Mouse (Mus musculus) myocyte (in vitro differentiated cells): ENCODE data around the gene Sys1. TPM values are rescaled to one million over a fixed set of nuclear protein-coding genes. Genes with fewer than 3 reads are reported as not detected.

Experiments
- H3K27me3 ChIP-seq: one replicate; pipeline ENCODE4 v1.6.1; 2011; ENCODE audit not compliant: control insufficient read depth, insufficient read depth, insufficient read length
- H3K36me3 ChIP-seq: one replicate; pipeline ENCODE4 v1.6.1; 2011; ENCODE audit not compliant: control insufficient read depth, insufficient read depth
- H3K4me2 ChIP-seq: one replicate; pipeline ENCODE4 v1.6.1; 2011; ENCODE audit warnings: low read depth, control low read depth
- H3K4me3 ChIP-seq: one replicate; pipeline ENCODE4 v1.5.1; 2011; ENCODE audit warnings: mild to moderate bottlenecking, control low read depth, moderate library complexity
- H3K79me2 ChIP-seq: one replicate; pipeline ENCODE4 v1.6.1; 2011; ENCODE audit not compliant: control insufficient read depth, insufficient read depth
- H3ac ChIP-seq: one replicate; pipeline ENCODE4 v1.6.1; 2011; ENCODE audit not compliant: control insufficient read depth, insufficient read length
- CEBPB ChIP-seq: IDR thresholded peaks from 2 replicates; pipeline ENCODE4 v1.6.1; 2011; ENCODE audit warnings: mild to moderate bottlenecking, moderate library complexity; ENCODE audit not compliant: poor library complexity, insufficient read depth, severe bottlenecking
- E2F4 ChIP-seq: IDR thresholded peaks from one replicate; pipeline ENCODE4 v1.6.1; 2011; ENCODE audit warnings: mild to moderate bottlenecking, control low read depth, moderate library complexity; ENCODE audit not compliant: insufficient read depth
- MAX ChIP-seq: IDR thresholded peaks from one replicate; pipeline ENCODE4 v1.6.1; 2011; ENCODE audit warnings: low read depth, mild to moderate bottlenecking, control low read depth
- MYOD1 ChIP-seq, 3 experiments: IDR thresholded peaks; one replicate each; pipeline ENCODE4 v1.6.1; 2011; ENCODE audit warnings: control low read depth in 2 of 3, low read depth in 2 of 3, mild to moderate bottlenecking in 2 of 3, moderate library complexity in 1 of 3; ENCODE audit not compliant: insufficient read length in 2 of 3, control insufficient read depth in 1 of 3
- MYOG ChIP-seq, 3 experiments: IDR thresholded peaks; one replicate each; pipeline ENCODE4 v1.6.1; 2011; ENCODE audit warnings: control low read depth in 2 of 3, low read depth in 2 of 3, mild to moderate bottlenecking in 2 of 3; ENCODE audit not compliant: insufficient read length in 2 of 3, control insufficient read depth in 1 of 3, insufficient read depth in 1 of 3
- POLR2A ChIP-seq: IDR thresholded peaks from one replicate; pipeline ENCODE4 v1.6.1; 2011; ENCODE audit warnings: low read depth, mild to moderate bottlenecking, control low read depth, moderate library complexity; ENCODE audit not compliant: insufficient read length
- POLR2AphosphoS2 ChIP-seq: IDR thresholded peaks from one replicate; pipeline ENCODE4 v1.6.1; 2011; ENCODE audit warnings: low read depth, control low read depth; ENCODE audit not compliant: insufficient read length
- REST ChIP-seq: IDR thresholded peaks from one replicate; pipeline ENCODE4 v1.6.1; 2011; ENCODE audit warnings: mild to moderate bottlenecking, control low read depth, moderate library complexity; ENCODE audit not compliant: insufficient read depth, insufficient read length
- SRF ChIP-seq: IDR thresholded peaks from one replicate; pipeline ENCODE4 v1.6.1; 2011; ENCODE audit warnings: low read depth; ENCODE audit not compliant: control insufficient read depth, insufficient read length
- TCF12 ChIP-seq: IDR thresholded peaks from one replicate; pipeline ENCODE4 v1.6.1; 2011; ENCODE audit warnings: mild to moderate bottlenecking, control low read depth; ENCODE audit not compliant: poor library complexity, insufficient read depth, severe bottlenecking
- TCF3 ChIP-seq: IDR thresholded peaks from one replicate; pipeline ENCODE4 v1.6.1; 2011; ENCODE audit warnings: low read depth, control low read depth; ENCODE audit not compliant: insufficient read length
- USF1 ChIP-seq: IDR thresholded peaks from one replicate; pipeline ENCODE4 v1.6.1; 2011; ENCODE audit warnings: low read depth, mild to moderate bottlenecking, control low read depth, moderate library complexity
- polyA plus RNA-seq: library from polyadenylated mRNA; unstranded; fragments of >200 nt; fragmentation: generic; extraction: Trizol; gene quantifications from one replicate; pipeline ENCODE4 v1.2.1, GENCODE M21; 2012; ENCODE audit warnings: missing spikeins

Sys1 gene
- polyA plus RNA-seq, 1 experiment: 47.6 TPM

- Histone ChIP-seq H3ac (no peak overlapping the region), H3K4me2 (no peak overlapping the region), H3K79me2 (peaks cover 30% of the 10 kb centered on the region), H3K27me3 (no peaks in the 10 kb centered on the region), H3K4me3 (no peak overlapping the region), H3K36me3 (peaks cover 38% of the 10 kb centered on the region)
- TF ChIP-seq MYOG (IDR thresholded peaks at IDR 0.05; ENCODE audit: control insufficient read depth in 1 of 3, insufficient read depth in 1 of 3, insufficient read length in 2 of 3, low read depth in 2 of 3) (no peak), POLR2AphosphoS2 (no peak), MAX (no peak), REST (no peak), TCF12 (no peak), POLR2A (no peak), USF1 (no peak), CEBPB (no peak), SRF (no peak), TCF3 (no peak), E2F4 (no peak)
Observed at GRCm38 (mm10) chr2:164429881-164430615, 26.7 kb upstream of the Sys1 start.

GRCm38 (mm10) chr2:164430697-164431096, 26.1 kb upstream of the Sys1 start:
- H3K4me2 ChIP-seq: no peak overlapping the region
- peaks cover 38% of the 10 kb centered on the region for H3K36me3 ChIP-seq
- no peak overlapping the region for H3K4me3 ChIP-seq
- TF ChIP-seq MYOD1 (IDR thresholded peaks at IDR 0.05; ENCODE audit: control insufficient read depth in 1 of 3, insufficient read length in 2 of 3, low read depth in 2 of 3) (no peak), USF1 (no peak), POLR2AphosphoS2 (no peak), REST (no peak), SRF (no peak), TCF3 (no peak), POLR2A (no peak), MAX (no peak), CEBPB (no peak), TCF12 (no peak), E2F4 (no peak), MYOG (IDR thresholded peaks at IDR 0.05; ENCODE audit: control insufficient read depth in 1 of 3, insufficient read depth in 1 of 3, insufficient read length in 2 of 3, low read depth in 2 of 3) (no peak)
- peaks cover 36% of the 10 kb centered on the region for H3K79me2 ChIP-seq
- no peaks in the 10 kb centered on the region for H3K27me3 ChIP-seq
- no peak overlapping the region for H3ac ChIP-seq

DNA sequence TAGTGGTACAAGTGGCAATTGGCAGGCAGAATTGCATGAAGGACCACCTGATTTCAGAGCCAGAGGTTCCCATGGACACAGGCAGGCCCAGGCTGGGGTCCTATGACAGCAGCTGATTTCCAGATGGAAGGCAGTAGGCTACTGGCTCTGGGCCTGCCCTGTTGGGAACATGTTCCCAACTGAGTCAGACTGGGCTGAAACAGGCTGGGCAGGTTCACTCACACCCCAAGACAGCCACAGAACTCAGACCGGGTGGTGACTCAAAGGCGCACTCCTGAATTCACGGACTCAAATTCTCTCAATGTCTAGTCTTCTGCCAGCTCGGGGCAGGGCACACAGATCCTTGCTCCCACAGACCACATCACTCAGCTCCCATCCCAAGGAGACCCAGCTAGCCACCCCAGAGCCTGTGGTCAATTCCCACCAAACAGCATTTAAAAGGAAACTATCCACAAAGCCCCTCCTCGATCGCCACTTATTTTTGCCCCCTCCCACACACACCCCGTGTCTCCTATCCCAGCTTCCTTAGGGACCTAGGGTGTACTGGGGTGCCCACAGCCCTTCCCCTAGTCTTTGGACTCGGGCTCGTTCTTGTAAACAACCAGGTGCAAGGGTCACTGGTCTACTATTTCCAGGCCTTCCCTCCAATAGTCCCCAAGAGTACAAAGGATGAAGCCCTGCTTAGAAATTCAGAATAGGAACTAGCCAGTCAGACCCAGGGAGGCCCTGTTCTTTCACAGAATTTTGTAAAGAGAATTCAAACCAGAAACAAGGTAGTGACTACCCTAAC, 24.9 kb upstream of the Sys1 start:
- Histone ChIP-seq H3K4me3 (peak overlapping the region; percentile 2), H3K79me2 (peaks cover 48% of the 10 kb centered on the region), H3K27me3 (no peaks in the 10 kb centered on the region), H3K36me3 (peaks cover 29% of the 10 kb centered on the region), H3ac (no peak overlapping the region), H3K4me2 (peak overlapping the region; percentile 84)
- no peak for TF ChIP-seq POLR2AphosphoS2
- no peak for TF ChIP-seq SRF
- peak in 2 of 3 experiments; percentile 34 to 58 for TF ChIP-seq MYOD1 (IDR thresholded peaks at IDR 0.05; ENCODE audit: control insufficient read depth in 1 of 3, insufficient read length in 2 of 3, low read depth in 2 of 3)
- TF ChIP-seq USF1: no peak
- TF ChIP-seq POLR2A: peak; percentile 29
- TF ChIP-seq E2F4: no peak
- TF ChIP-seq MAX: no peak
- TF ChIP-seq CEBPB: no peak
- peak in 1 of 3 experiments; percentile 56 for TF ChIP-seq MYOG (IDR thresholded peaks at IDR 0.05; ENCODE audit: control insufficient read depth in 1 of 3, insufficient read depth in 1 of 3, insufficient read length in 2 of 3, low read depth in 2 of 3)
- no peak for TF ChIP-seq REST
- no peak for TF ChIP-seq TCF12
- peak; percentile 11 for TF ChIP-seq TCF3

DNA sequence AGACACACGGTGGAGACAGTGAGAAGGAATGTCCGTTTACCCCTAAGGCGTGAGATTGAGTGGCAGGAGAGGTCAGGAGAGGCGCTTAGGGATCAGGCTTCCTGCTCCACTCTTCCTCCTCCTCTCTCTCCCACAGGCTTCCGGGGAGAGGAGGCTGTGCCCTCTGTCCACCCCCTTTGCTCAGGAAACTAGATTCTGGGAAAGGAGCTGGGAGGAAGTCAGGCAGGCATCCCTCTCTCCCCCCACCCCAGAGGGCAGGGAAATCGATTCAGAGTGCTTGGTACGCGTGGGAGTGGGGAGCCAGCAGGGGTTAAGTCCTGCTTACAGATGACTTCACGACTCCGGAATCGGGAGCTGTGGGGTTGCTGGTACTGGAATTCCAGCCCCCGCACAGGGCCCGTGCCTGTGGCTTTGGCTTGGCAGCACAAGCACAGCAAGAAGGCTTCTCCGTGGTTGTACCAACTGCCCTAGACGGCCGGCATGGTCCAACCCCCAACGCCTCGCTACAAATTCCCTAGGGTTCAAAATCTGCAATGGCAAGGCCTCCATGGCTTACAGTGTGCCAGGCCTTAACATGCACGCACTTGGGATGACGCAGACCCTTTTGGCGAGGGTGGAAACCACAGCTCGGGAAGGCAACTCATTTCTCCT, 24.1 kb upstream of the Sys1 start:
- no peak for TF ChIP-seq USF1
- peak; percentile 10 for TF ChIP-seq POLR2AphosphoS2
- peak in 2 of 3 experiments; percentile 1 to 31 for TF ChIP-seq MYOD1 (IDR thresholded peaks at IDR 0.05; ENCODE audit: control insufficient read depth in 1 of 3, insufficient read length in 2 of 3, low read depth in 2 of 3)
- peak; percentile 11 to 80 (median 26) for TF ChIP-seq MYOG (IDR thresholded peaks at IDR 0.05; ENCODE audit: control insufficient read depth in 1 of 3, insufficient read depth in 1 of 3, insufficient read length in 2 of 3, low read depth in 2 of 3)
- TF ChIP-seq TCF3: peak; percentile 52
- TF ChIP-seq TCF12: peak; percentile 54
- no peak for TF ChIP-seq MAX
- TF ChIP-seq SRF: peak; percentile 31
- H3K27me3 ChIP-seq: no peaks in the 10 kb centered on the region
- peak overlapping the region; percentile 2 for H3K4me3 ChIP-seq

More for the DNA sequence above, 24.1 kb upstream of the Sys1 start:
- H3K36me3 ChIP-seq: peaks cover 22% of the 10 kb centered on the region
- peaks cover 56% of the 10 kb centered on the region for H3K79me2 ChIP-seq
- H3K4me2 ChIP-seq: peak overlapping the region; percentile 84
- H3ac ChIP-seq: no peak overlapping the region
